Mouse (Mus musculus): ENCODE measurements around the gene Glcci1.

Glcci1 gene

GRCm38 (mm10) chr6:8551155-8551554 is 41.8 kb downstream of the Glcci1 start:
- DNase-seq (ENCODE audit: low spot score): no peak

GRCm38 (mm10) chr6:8556849-8557571 is 47.6 kb downstream of the Glcci1 start:
- no peak for DNase-seq (ENCODE audit: low spot score)

- DNase-seq (ENCODE audit: low spot score): no peak
Measured at GRCm38 (mm10) chr6:8560682-8561081, 51.3 kb downstream of the Glcci1 start.

- no peak for DNase-seq (ENCODE audit: low spot score)
Measured at GRCm38 (mm10) chr6:8582377-8582776, 73.0 kb downstream of the Glcci1 start.

GRCm38 (mm10) chr6:8583892-8584291 is 74.5 kb downstream of the Glcci1 start:
- no peak for DNase-seq (ENCODE audit: low spot score)

GRCm38 (mm10) chr6:8591665-8592064 is 82.3 kb downstream of the Glcci1 start:
- no peak for DNase-seq (ENCODE audit: low spot score)

- DNase-seq (ENCODE audit: low spot score): no peak
Measured at GRCm38 (mm10) chr6:8617369-8617768, 108.0 kb downstream of the Glcci1 start.

GRCm38 (mm10) chr6:8619582-8620350 is 110.4 kb downstream of the Glcci1 start:
- DNase-seq (ENCODE audit: low spot score): no peak

GRCm38 (mm10) chr6:8623045-8623444 is 113.6 kb downstream of the Glcci1 start:
- DNase-seq (ENCODE audit: low spot score): no peak

GRCm38 (mm10) chr6:8628226-8628625 is 118.8 kb downstream of the Glcci1 start:
- no peak for DNase-seq (ENCODE audit: low spot score)

GRCm38 (mm10) chr6:8628715-8629267 is 119.4 kb downstream of the Glcci1 start:
- DNase-seq (ENCODE audit: low spot score): no peak

- DNase-seq (ENCODE audit: low spot score): no peak
Measured at GRCm38 (mm10) chr6:8630531-8630930, 121.1 kb downstream of the Glcci1 start.

GRCm38 (mm10) chr6:8631362-8631761 is 122.0 kb downstream of the Glcci1 start:
- no peak for DNase-seq (ENCODE audit: low spot score)

- DNase-seq (ENCODE audit: low spot score): no peak
Measured at GRCm38 (mm10) chr6:8631986-8632632, 122.7 kb downstream of the Glcci1 start.

GRCm38 (mm10) chr6:8632701-8633100 is 123.3 kb downstream of the Glcci1 start:
- DNase-seq (ENCODE audit: low spot score): no peak

GRCm38 (mm10) chr6:8638122-8638521 is 128.7 kb downstream of the Glcci1 start:
- no peak for DNase-seq (ENCODE audit: low spot score)

- no peak for DNase-seq (ENCODE audit: low spot score)
Measured at GRCm38 (mm10) chr6:8638899-8639298, 129.5 kb downstream of the Glcci1 start.

- no peak for DNase-seq (ENCODE audit: low spot score)
Measured at GRCm38 (mm10) chr6:8639526-8639925, 130.1 kb downstream of the Glcci1 start.

GRCm38 (mm10) chr6:8640863-8641262 is 131.5 kb downstream of the Glcci1 start:
- DNase-seq (ENCODE audit: low spot score): no peak

- DNase-seq (ENCODE audit: low spot score): no peak
Measured at GRCm38 (mm10) chr6:8644703-8645102, 135.3 kb downstream of the Glcci1 start.

- DNase-seq (ENCODE audit: low spot score): no peak
Measured at GRCm38 (mm10) chr6:8645708-8646107, 136.3 kb downstream of the Glcci1 start.
